Mouse (Mus musculus): Measurements from ENCODE around the gene Tkfc.

The Tkfc gene

DNA sequence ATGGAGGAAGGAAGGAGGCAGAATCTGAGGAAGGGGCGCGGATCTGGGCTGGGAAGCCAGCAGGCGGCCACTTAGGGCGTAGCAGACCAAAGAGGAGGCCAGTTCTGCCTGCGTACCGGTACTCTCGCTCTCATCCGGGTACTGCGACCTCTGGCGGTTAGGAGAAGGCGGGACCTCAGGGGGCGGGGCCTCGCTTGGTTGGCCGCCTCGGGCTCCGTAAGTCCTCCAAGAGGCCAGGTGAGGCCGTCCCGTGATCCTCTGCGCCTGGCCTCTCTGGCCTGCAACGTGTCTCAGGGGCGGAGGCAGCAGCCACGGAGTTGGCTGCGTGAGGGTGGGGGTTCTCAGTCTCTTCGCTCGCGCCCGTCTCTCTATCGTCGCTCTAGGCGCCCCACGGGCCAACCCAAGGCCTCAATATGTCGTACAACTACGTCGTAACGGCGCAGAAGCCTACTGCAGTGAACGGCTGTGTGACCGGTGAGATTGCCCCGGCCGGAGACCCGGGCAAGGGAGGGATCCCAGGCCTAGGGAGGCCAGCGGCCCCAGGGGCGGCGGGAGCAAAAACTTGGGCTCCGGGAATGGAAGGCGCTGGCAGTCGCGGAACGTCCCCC lies at the start of gene Tkfc, which contains the start of gene Ddb1:
Gene Tkfc, minus strand, starts transcription at position 362 of the 608 bp plus-strand sequence.
Gene Ddb1, plus strand, starts transcription at position 35 of the 608 bp plus-strand sequence.
- peak; percentile 95 to 99 for DNase-seq (ENCODE audit: low spot score in 2 of 2)

DNA sequence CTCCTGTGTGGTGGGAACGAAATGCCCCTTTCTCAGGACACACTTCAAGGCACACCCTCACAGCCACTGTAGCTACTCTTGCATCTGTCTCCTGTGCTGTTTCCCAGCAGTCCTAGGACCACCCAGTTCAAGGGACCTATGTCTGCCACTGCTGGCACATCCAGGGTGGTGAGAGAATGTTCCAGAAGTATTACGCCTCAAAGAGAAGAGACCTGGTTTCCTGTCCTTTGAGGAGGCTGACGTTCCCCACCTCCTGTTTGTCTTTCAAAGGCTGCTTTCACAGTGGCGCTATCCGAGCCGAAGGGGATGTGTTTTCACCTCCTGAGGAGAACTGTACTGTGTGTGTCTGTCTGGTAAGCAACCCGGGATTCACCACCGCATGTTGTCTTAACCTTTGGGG lies 42.7 kb upstream of the Tkfc start:
- no peak for DNase-seq (ENCODE audit: low spot score in 2 of 2)

GRCm38 (mm10) chr19:10645616-10646015 lies 40.2 kb upstream of the Tkfc start:
- DNase-seq (ENCODE audit: low spot score in 2 of 2) = no peak

DNA sequence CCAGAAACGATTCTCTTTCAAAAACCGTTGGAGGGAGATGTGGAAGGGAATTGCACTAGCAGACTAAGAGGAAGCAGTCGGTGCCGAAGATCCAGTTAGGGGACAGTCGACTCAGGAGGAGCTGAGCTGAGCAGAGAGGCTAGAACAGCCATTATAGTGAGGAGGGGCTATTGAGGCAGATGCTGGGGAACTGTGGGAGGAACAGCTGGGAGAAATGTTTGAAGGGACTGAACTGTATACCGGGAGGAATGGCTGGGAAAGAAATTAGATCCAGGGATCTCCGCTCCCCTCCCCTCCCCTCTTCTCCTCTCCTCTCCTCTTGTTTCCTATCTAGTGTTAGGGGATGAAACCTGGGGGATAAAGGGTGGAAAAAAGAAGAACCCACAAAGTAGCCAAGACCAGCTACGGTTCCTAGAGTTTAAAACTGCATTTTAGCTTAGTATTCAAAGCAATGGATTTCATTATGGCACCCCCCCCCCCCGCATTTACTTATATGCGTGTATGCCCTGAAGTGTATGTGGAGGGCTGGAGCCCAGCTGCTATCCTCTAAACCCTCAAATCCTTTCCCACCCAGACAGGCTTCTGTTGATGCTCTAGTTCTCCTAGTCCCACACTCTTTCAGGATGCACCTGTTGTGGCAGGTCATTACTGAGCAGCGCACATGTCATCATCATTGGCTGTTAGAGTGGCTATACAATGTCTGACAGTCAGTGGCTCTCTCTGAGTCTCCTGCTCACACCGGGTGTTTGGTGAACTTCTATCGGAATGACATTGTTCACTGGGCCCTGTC lies 35.3 kb upstream of the Tkfc start:
- DNase-seq (ENCODE audit: low spot score in 2 of 2) = no peak

DNA sequence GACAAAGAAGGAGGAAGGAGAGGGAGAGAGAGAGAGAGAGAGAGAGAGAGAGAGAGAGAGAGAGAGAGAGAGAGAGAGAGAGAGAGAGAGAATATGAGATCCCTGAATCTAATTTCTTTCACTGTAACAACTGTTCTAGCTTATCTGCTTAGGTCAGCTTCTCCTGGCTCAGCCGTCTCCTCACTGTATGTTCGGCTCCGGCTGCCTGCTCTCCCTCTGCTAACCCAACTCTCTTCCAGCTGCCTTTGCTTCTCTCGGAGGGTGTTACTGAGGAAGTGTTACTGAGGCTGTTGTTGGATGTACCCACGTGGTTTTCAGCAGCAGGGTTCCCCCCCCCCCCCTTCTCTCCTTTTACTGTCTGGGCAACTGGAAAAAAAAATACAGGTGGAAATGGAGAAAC lies 34.6 kb upstream of the Tkfc start:
- no peak for DNase-seq (ENCODE audit: low spot score in 2 of 2)

GRCm38 (mm10) chr19:10637840-10638239 lies 32.4 kb upstream of the Tkfc start:
- no peak for DNase-seq (ENCODE audit: low spot score in 2 of 2)

GRCm38 (mm10) chr19:10634872-10635318 lies 29.4 kb upstream of the Tkfc start:
- peak; percentile 16 to 57 for DNase-seq (ENCODE audit: low spot score in 2 of 2)

DNA sequence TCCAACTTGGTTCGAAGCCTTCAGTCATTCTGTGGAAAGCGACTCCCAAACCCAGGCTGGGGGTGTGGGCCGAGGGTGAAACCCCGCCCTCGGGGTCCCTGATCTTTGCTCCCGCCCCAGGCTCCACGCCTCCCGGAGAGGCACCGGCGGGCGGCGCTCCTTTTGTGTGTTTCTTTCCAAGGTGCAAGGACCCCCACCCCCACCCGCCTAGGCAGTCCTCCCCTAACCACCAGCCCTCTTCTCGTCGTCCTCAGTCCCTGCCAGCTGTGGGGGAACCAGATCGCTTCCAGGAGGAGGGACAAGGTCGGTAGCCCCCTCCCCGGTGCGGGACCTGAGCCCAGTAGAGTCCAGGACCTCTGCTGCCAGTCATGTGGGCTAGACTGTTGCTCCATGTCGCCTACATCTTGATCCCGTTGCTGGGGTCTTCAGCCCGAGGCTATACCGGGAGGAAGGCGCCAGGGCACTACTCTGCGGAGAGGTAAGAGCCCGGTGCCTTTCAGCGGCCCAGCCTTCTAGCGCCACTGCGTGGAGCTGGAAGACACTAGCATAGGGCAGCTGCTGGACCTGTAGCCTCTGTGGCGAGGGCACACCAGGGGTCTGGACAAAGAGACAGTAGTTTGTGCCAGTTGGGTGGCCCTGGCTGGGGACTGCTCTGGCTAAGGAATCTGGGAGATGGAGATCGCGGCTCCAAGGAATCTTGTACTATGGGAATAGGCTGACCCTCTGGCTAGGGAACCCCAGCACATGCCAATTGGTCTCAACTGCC lies 28.8 kb upstream of the Tkfc start, which contains the start of gene Vwce:
Gene Vwce, plus strand, starts transcription at position 108 of the 766 bp plus-strand sequence.
- DNase-seq (ENCODE audit: low spot score in 2 of 2) = peak in 1 of 2 experiments; percentile 32

- DNase-seq (ENCODE audit: low spot score in 2 of 2) = no peak
Observed at GRCm38 (mm10) chr19:10608573-10609240, 3.3 kb upstream of the Tkfc start.

DNA sequence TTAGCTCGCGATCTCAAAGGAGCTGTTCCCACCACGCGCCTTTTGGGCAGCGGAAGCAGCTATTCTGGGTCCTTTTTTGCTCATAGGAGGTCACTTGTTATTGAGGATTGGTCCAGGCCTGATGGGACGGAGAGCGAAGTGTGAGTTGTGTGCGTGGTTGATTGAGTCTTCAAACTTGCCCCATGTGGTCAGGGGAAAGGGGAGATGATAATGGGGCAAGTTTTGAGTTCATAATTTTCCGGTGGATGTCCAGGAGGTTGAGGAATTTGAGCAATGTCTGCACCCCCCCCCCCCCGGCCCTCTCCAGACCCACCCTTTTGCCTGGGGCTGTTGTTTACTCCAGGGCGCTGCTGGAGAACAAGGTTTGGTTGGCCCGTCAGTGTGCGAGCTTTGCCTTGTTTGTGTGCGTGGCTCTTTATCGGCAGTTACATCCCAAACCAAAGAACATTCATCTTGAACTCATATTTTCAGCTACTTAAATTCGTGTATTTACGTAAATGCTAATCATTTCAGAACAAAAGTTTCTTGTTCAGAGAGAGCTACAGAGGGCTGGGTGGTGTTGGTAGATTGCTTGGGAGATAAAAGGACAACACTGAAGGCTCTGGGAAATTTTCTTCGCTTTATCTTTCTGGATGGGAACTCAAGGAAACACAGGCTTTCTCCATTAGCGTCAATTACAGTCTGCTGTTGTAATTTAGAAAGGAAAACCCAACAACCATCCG lies 608 bp upstream of the Tkfc start:
- DNase-seq (ENCODE audit: low spot score in 2 of 2) = no peak

GRCm38 (mm10) chr19:10604534-10604933 lies 920 bp downstream of the Tkfc start:
- DNase-seq (ENCODE audit: low spot score in 2 of 2) = no peak

- DNase-seq (ENCODE audit: low spot score in 2 of 2) = no peak
Observed at GRCm38 (mm10) chr19:10603660-10604523, 1.6 kb downstream of the Tkfc start.

DNA sequence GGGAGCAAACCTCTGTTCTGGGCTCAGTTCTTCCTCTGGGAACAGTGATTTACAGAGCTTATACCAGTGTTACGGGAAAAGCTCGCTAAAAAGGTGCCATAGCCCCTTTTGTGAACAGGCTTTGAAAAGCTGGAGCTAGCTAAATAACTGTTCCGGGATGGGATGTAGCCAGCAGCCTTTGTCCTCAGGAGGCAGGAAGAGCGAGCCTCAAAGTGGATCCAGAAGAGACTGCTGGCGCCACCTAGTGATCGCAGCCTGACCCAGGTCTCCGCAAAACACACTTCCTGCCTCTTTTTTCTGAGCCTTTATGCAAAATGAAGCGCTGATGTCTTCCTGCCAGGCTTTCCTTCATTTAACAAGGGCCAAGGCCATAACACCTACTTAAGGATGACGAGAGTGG lies 2.7 kb downstream of the Tkfc start:
- peak; percentile 61 to 91 for DNase-seq (ENCODE audit: low spot score in 2 of 2)

DNA sequence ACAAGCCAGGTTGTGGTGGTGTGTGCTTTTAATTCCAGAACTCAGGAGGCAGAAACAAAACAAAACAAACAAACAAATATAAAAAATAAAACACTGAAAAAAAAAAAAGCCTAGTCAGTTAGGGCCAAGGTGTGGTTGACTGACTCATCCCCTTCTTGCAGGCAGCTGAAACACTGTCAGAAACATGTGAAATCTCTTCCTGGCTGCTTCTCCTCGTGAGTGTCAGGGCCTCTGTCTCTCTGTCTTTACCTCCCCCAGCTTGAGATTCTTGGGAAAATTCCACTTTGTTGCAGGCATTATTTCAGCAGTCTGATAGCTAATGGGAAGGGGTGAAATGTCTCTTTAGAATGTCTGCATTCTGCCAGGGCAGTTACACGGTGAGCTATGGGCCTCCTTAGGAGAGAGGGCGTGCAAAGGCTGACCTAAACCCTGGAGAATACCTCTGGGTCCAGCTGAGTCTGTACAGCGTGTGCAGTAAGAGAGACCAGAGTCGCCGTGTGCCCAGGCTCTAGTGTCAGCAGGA lies 3.1 kb downstream of the Tkfc start:
- no peak for DNase-seq (ENCODE audit: low spot score in 2 of 2)

DNA sequence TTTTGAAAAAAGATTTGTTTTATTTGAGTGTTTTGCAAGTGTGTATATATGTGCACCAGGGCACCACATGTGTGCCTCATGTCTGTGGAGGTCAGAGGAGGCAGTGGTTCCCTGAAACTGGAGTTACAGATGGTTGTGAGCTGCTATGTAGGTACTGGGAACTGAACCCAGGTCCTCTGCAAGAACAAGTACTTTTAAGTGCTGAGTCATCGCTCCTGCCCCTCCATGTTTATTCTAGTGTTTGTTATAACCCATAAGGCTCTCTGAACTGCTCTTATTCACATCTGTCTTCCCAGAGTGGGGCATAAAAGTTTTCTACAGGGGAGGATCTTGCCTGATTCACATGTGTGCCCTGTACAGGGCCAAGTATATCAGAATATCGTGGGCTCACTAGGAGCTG lies 5.8 kb downstream of the Tkfc start:
- DNase-seq (ENCODE audit: low spot score in 2 of 2) = no peak

- DNase-seq (ENCODE audit: low spot score in 2 of 2) = no peak
Observed at GRCm38 (mm10) chr19:10598188-10598587, 7.3 kb downstream of the Tkfc start.

- DNase-seq (ENCODE audit: low spot score in 2 of 2) = no peak
Observed at GRCm38 (mm10) chr19:10591659-10592377, 13.6 kb downstream of the Tkfc start.

- no peak for DNase-seq (ENCODE audit: low spot score in 2 of 2)
Observed at GRCm38 (mm10) chr19:10590301-10590700, 15.2 kb downstream of the Tkfc start.
